Mouse (Mus musculus): ENCODE data around the gene Atg10.

The Atg10 gene

DNA sequence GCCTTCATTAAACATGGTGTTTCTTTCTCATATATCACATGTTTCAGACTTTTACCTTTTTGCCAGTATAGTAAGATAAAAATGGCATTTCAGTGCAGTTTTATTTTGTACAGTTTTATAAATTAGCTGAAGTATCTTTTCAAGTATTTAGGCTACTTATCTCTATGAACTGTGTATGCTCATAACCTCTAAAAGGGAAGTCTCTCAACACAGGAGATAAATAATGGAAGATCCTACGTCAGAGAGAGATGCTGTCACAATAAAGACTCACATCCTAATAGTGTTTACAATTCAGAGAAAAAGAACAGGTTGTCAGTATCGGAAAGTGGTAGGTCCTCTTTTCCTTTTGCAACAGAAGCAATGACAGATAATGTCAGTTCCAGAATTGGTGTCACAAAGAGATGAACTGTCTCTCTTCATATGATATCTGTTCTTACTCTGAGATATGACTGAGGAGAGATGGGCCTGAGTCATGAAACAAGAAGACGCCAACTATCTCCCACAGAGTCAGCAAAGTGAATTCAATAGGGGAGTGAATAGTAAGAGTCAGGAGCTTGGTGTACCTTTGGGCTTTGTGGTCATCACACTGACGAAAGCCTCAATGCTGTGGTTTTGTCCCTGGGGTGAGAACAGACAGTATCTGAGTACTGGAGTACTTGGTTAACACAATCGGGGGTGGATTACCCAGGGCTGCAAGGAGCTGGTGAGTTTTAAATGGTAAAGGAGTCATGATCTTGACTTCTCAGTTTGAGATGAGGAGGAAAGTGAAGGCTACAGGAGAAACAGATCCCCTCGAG lies 242.7 kb downstream of the Atg10 start:
- no peak overlapping the region for H3K4me3 ChIP-seq (replicated peaks; ENCODE audit: low read length)
- H3K27me3 ChIP-seq (ENCODE audit: insufficient read depth, low read length) = no peaks in the 10 kb centered on the region
- TF ChIP-seq POU5F1 (IDR thresholded peaks at IDR 0.05; ENCODE audit: borderline replicate concordance, low read length) (no peak), NANOG (IDR thresholded peaks at IDR 0.05; ENCODE audit: borderline replicate concordance, low read length) (no peak), CTCF (conservative IDR thresholded peaks at IDR 0.05; ENCODE audit: low read length) (no peak)

DNA sequence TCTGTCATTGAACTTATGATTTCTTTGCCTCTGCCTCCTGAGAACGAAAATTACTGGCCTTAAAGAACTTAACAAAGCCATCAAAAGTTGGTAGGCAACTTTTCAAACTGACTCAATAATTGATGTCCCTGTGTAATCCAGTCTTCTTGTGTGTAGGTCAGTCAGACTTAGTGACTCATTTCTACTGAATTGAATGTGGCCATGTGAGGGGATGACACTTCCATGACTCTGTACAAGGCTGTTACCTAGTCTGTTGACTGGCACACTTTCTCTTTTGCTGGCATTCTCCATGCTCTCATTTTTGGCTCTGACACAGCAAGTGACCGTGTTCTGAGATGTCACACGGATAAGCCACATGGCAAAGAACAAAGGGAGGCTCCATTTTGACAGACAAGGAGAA lies 246.7 kb downstream of the Atg10 start:
- no peak overlapping the region for H3K4me3 ChIP-seq (replicated peaks; ENCODE audit: low read length)
- no peaks in the 10 kb centered on the region for H3K36me3 ChIP-seq (ENCODE audit: insufficient read depth, low read length)
- H3K4me1 ChIP-seq (replicated peaks; ENCODE audit: low read depth, low read length) = no peaks in the 10 kb centered on the region
- no peaks in the 10 kb centered on the region for H3K27me3 ChIP-seq (ENCODE audit: insufficient read depth, low read length)
- TF ChIP-seq POU5F1 (IDR thresholded peaks at IDR 0.05; ENCODE audit: borderline replicate concordance, low read length) (no peak), NANOG (IDR thresholded peaks at IDR 0.05; ENCODE audit: borderline replicate concordance, low read length) (no peak), CTCF (conservative IDR thresholded peaks at IDR 0.05; ENCODE audit: low read length) (no peak)
- H3K9me3 ChIP-seq (ENCODE audit: low read length) = peaks cover 19% of the 10 kb centered on the region

More for the DNA sequence above, 242.7 kb downstream of the Atg10 start:
- Histone ChIP-seq H3K9me3 (ENCODE audit: low read length) (peaks cover 19% of the 10 kb centered on the region), H3K4me1 (replicated peaks; ENCODE audit: low read depth, low read length) (no peaks in the 10 kb centered on the region), H3K36me3 (ENCODE audit: insufficient read depth, low read length) (no peaks in the 10 kb centered on the region)

GRCm38 (mm10) chr13:90973409-90973808 lies 250.4 kb downstream of the Atg10 start:
- Histone ChIP-seq H3K4me3 (replicated peaks; ENCODE audit: low read length) (no peak overlapping the region), H3K4me1 (replicated peaks; ENCODE audit: low read depth, low read length) (no peaks in the 10 kb centered on the region), H3K27me3 (ENCODE audit: insufficient read depth, low read length) (no peaks in the 10 kb centered on the region), H3K9me3 (ENCODE audit: low read length) (no peaks in the 10 kb centered on the region), H3K36me3 (ENCODE audit: insufficient read depth, low read length) (no peaks in the 10 kb centered on the region)
- TF ChIP-seq CTCF (conservative IDR thresholded peaks at IDR 0.05; ENCODE audit: low read length) (no peak), NANOG (IDR thresholded peaks at IDR 0.05; ENCODE audit: borderline replicate concordance, low read length) (no peak), POU5F1 (IDR thresholded peaks at IDR 0.05; ENCODE audit: borderline replicate concordance, low read length) (no peak)

DNA sequence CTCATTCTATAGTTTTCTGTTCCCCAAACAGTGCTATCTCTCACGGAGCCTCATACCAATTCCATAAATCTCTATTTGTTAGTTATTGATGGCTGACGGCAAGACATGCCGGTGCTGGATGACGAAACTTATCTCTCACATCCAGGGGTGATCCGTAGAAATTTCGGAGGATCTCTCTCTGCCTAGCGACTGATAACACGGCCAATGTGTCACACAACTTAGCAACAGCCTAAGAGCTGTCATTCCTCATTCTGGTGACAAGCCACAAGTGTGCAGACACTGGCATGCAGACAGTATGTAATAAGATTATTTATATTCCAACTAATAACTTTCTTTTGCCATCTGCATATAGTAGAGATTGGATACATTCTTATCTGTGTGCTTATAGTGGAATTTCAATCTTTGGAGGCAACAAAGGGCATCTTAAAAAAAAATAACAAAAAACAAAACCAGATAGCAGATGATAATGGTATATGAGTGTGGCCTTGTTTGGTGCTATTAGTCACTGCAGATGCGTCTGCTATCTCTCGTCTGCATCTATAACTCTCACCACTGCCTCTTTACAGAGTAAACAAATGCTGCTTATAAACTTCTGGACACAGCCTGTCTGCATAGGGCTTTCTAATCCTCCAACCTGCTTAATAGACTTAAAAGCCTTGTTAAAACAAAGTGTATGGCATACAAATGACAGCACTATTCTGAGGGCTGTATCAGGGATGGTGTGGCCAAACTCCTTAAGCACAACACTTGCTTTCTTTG lies 253.3 kb downstream of the Atg10 start:
- no peaks in the 10 kb centered on the region for H3K9me3 ChIP-seq (ENCODE audit: low read length)
- H3K36me3 ChIP-seq (ENCODE audit: insufficient read depth, low read length) = no peaks in the 10 kb centered on the region
- no peak for TF ChIP-seq NANOG (IDR thresholded peaks at IDR 0.05; ENCODE audit: borderline replicate concordance, low read length)
- TF ChIP-seq CTCF (conservative IDR thresholded peaks at IDR 0.05; ENCODE audit: low read length) = no peak
- no peak for TF ChIP-seq POU5F1 (IDR thresholded peaks at IDR 0.05; ENCODE audit: borderline replicate concordance, low read length)
- H3K27me3 ChIP-seq (ENCODE audit: insufficient read depth, low read length) = no peaks in the 10 kb centered on the region
- no peaks in the 10 kb centered on the region for H3K4me1 ChIP-seq (replicated peaks; ENCODE audit: low read depth, low read length)
- H3K4me3 ChIP-seq (replicated peaks; ENCODE audit: low read length) = no peak overlapping the region

GRCm38 (mm10) chr13:90968940-90969339 lies 254.8 kb downstream of the Atg10 start:
- Histone ChIP-seq H3K27me3 (ENCODE audit: insufficient read depth, low read length) (no peaks in the 10 kb centered on the region), H3K4me3 (replicated peaks; ENCODE audit: low read length) (no peak overlapping the region), H3K4me1 (replicated peaks; ENCODE audit: low read depth, low read length) (no peaks in the 10 kb centered on the region), H3K9me3 (ENCODE audit: low read length) (no peaks in the 10 kb centered on the region), H3K36me3 (ENCODE audit: insufficient read depth, low read length) (no peaks in the 10 kb centered on the region)
- TF ChIP-seq CTCF (conservative IDR thresholded peaks at IDR 0.05; ENCODE audit: low read length) = no peak
- no peak for TF ChIP-seq NANOG (IDR thresholded peaks at IDR 0.05; ENCODE audit: borderline replicate concordance, low read length)
- no peak for TF ChIP-seq POU5F1 (IDR thresholded peaks at IDR 0.05; ENCODE audit: borderline replicate concordance, low read length)

- TF ChIP-seq CTCF (conservative IDR thresholded peaks at IDR 0.05; ENCODE audit: low read length) = peak; percentile 60
- no peak for TF ChIP-seq POU5F1 (IDR thresholded peaks at IDR 0.05; ENCODE audit: borderline replicate concordance, low read length)
- no peak overlapping the region for H3K4me3 ChIP-seq (replicated peaks; ENCODE audit: low read length)
- H3K4me1 ChIP-seq (replicated peaks; ENCODE audit: low read depth, low read length) = no peaks in the 10 kb centered on the region
- no peaks in the 10 kb centered on the region for H3K27me3 ChIP-seq (ENCODE audit: insufficient read depth, low read length)
- H3K36me3 ChIP-seq (ENCODE audit: insufficient read depth, low read length) = no peaks in the 10 kb centered on the region
- H3K9me3 ChIP-seq (ENCODE audit: low read length) = no peaks in the 10 kb centered on the region
Measured at GRCm38 (mm10) chr13:90967422-90967821, 256.3 kb downstream of the Atg10 start.

DNA sequence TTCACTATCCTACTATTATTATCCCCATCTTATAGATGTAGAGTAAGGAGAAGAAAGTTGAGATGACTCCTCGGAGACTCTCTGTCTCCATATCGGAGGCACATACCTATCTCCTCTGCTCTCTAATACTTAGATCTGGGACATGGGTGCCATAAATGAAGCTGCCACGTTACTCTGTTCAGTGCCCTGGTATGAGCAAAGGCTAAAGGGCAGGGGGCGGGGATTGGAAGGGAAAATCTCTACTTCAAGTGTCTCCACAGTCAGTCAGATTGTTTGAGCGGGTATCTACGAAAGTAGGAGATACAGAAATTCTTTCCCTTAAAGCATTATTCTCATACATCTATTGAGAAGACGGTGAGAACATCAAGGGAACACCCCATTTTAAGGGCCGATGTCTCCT lies 257.8 kb downstream of the Atg10 start:
- Histone ChIP-seq H3K9me3 (ENCODE audit: low read length) (no peaks in the 10 kb centered on the region), H3K27me3 (ENCODE audit: insufficient read depth, low read length) (no peaks in the 10 kb centered on the region), H3K4me3 (replicated peaks; ENCODE audit: low read length) (no peak overlapping the region), H3K36me3 (ENCODE audit: insufficient read depth, low read length) (no peaks in the 10 kb centered on the region), H3K4me1 (replicated peaks; ENCODE audit: low read depth, low read length) (no peaks in the 10 kb centered on the region)
- TF ChIP-seq CTCF (conservative IDR thresholded peaks at IDR 0.05; ENCODE audit: low read length) (no peak), POU5F1 (IDR thresholded peaks at IDR 0.05; ENCODE audit: borderline replicate concordance, low read length) (no peak), NANOG (IDR thresholded peaks at IDR 0.05; ENCODE audit: borderline replicate concordance, low read length) (no peak)

- no peak overlapping the region for H3K4me3 ChIP-seq (replicated peaks; ENCODE audit: low read length)
- TF ChIP-seq POU5F1 (IDR thresholded peaks at IDR 0.05; ENCODE audit: borderline replicate concordance, low read length) (no peak), CTCF (conservative IDR thresholded peaks at IDR 0.05; ENCODE audit: low read length) (no peak), NANOG (IDR thresholded peaks at IDR 0.05; ENCODE audit: borderline replicate concordance, low read length) (no peak)
- no peaks in the 10 kb centered on the region for H3K36me3 ChIP-seq (ENCODE audit: insufficient read depth, low read length)
- H3K27me3 ChIP-seq (ENCODE audit: insufficient read depth, low read length) = no peaks in the 10 kb centered on the region
- no peaks in the 10 kb centered on the region for H3K9me3 ChIP-seq (ENCODE audit: low read length)
- no peaks in the 10 kb centered on the region for H3K4me1 ChIP-seq (replicated peaks; ENCODE audit: low read depth, low read length)
Measured at GRCm38 (mm10) chr13:90964511-90964910, 259.3 kb downstream of the Atg10 start.

Data from E14TG2a.4 (cell line).